Mouse (Mus musculus) heart, embryonic 14.5 days (tissue): ENCODE results near the gene Hmg20b. TPM values are rescaled to one million over a fixed set of nuclear protein-coding genes. Genes with fewer than 3 reads are reported as not detected.
A peak's percentile ranks its signal among the peaks of the same experiment; 100 is the strongest.

Source experiments
- ATAC-seq: fragments of 200-750 bp; cut with Nextera tagmentation; 2 replicates; pipeline ENCODE4 v1.8.0; 2017; ENCODE audit warnings: low read depth, moderate TSS enrichment; ENCODE audit not compliant: insufficient number of reproducible peaks, insufficient read depth, low FRiP score
- H3K27ac ChIP-seq, 2 experiments: fragments of 200-500 bp in 1 of 2; fragments of 300-500 bp in 1 of 2; sonication (generic) in 1 of 2; replicated peaks in 1 of 2; 2 replicates each; pipeline ENCODE4 v1.5.1; 2012 to 2014; ENCODE audit warnings: low read depth in 2 of 2, low read length in 2 of 2, control low read depth in 1 of 2, mild to moderate bottlenecking in 1 of 2, mixed read lengths in 1 of 2; ENCODE audit not compliant: control insufficient read depth in 1 of 2, insufficient read depth in 1 of 2
- H3K27me3 ChIP-seq: fragments of 300-500 bp; sonication (generic); 2 replicates; pipeline ENCODE4 v1.6.1; 2014; ENCODE audit warnings: mild to moderate bottlenecking, low read length, control low read depth; ENCODE audit not compliant: control insufficient read depth, insufficient read depth
- H3K36me3 ChIP-seq: fragments of 300-500 bp; sonication (generic); 2 replicates; pipeline ENCODE4 v1.6.1; 2014; ENCODE audit warnings: mild to moderate bottlenecking, control low read depth, low read length, mixed read lengths; ENCODE audit not compliant: control insufficient read depth, insufficient read depth
- H3K4me1 ChIP-seq, 2 experiments: fragments of 200-500 bp in 1 of 2; fragments of 300-500 bp in 1 of 2; sonication (generic) in 1 of 2; 2 replicates each; pipeline ENCODE4 v1.6.1; 2012 to 2014; ENCODE audit warnings: low read length in 2 of 2, control low read depth in 1 of 2, mixed read lengths in 1 of 2; ENCODE audit not compliant: control insufficient read depth in 2 of 2, insufficient read depth in 2 of 2
- H3K4me2 ChIP-seq: fragments of 300-500 bp; sonication (generic); 2 replicates; pipeline ENCODE4 v1.6.1; 2014; ENCODE audit warnings: mild to moderate bottlenecking, low read length
- H3K4me3 ChIP-seq, 2 experiments: fragments of 200-500 bp in 1 of 2; fragments of 300-500 bp in 1 of 2; sonication (generic) in 1 of 2; 2 replicates each; pipeline ENCODE4 v1.5.1; 2012 to 2014; ENCODE audit warnings: low read length in 2 of 2, mild to moderate bottlenecking in 2 of 2, control low read depth in 1 of 2, low read depth in 1 of 2, moderate library complexity in 1 of 2; ENCODE audit not compliant: control insufficient read depth in 1 of 2, insufficient read depth in 1 of 2
- H3K9ac ChIP-seq: fragments of 300-500 bp; sonication (generic); 2 replicates; pipeline ENCODE4 v1.6.1; 2014; ENCODE audit warnings: mild to moderate bottlenecking, low read length
- H3K9me3 ChIP-seq: fragments of 300-500 bp; sonication (generic); 2 replicates; pipeline ENCODE4 v1.6.1; 2016; ENCODE audit warnings: low read length, control low read depth; ENCODE audit not compliant: control insufficient read depth
- WGBS: fragments of 180-500 bp; shearing (Covaris S2); extraction: QIAGEN DNeasy Blood & Tissue Kit; methylation state at CpG from one replicate; pipeline ENCODE4 v1.1.7; 2014; 5-methylcytosine and 5-hydroxymethylcytosine counted together
- polyA plus RNA-seq: library from polyadenylated mRNA; unstranded; fragments of >200 nt; fragmentation: Nextera tagmentation; extraction: Ambion mirVana; gene quantifications from 2 replicates; pipeline ENCODE4 v1.2.1, GENCODE M21; 2014

Hmg20b gene
- polyA plus RNA-seq, 1 experiment from 2014 or later, result 97.0 TPM

- WGBS, result 39% methylated on average over 4 of the region's 4 CpGs
- Histone ChIP-seq H3K4me1 (peaks cover 29 to 60% of the 10 kb centered on the region in 2 experiments), H3K9ac (no peak overlapping the region), H3K27ac (no peak overlapping the region; a peak in 1 of 4 replicates), H3K4me3 (0 out of 4 replicates have a peak overlapping the region, but pooled peaks of 1 of the 2 experiments have one; percentile 35), H3K9me3 (no peaks in the 10 kb centered on the region), H3K36me3 (peaks cover 58% of the 10 kb centered on the region), H3K4me2 (peak overlapping the region; percentile 69), H3K27me3 (no peaks in the 10 kb centered on the region)
- ATAC-seq, result no peak
Observed at GRCm38 (mm10) chr10:81365073-81365472, 14.8 kb upstream of the Hmg20b start.

GRCm38 (mm10) chr10:81364666-81365065, 14.4 kb upstream of the Hmg20b start:
- no peak for ATAC-seq
- peaks cover 29 to 63% of the 10 kb centered on the region in 2 experiments for H3K4me1 ChIP-seq
- H3K4me2 ChIP-seq, result peak overlapping the region; percentile 69
- H3K9ac ChIP-seq, result peak overlapping the region; percentile 73
- H3K4me3 ChIP-seq, result peak overlapping the region; percentile 35 to 40
- 6% methylated on average over 28 of the region's 28 CpGs for WGBS
- no peaks in the 10 kb centered on the region for H3K9me3 ChIP-seq
- H3K27ac ChIP-seq, result 0 out of 4 replicates have a peak overlapping the region, but pooled peaks of 1 of the 2 experiments have one; percentile 22
- H3K27me3 ChIP-seq, result no peaks in the 10 kb centered on the region
- H3K36me3 ChIP-seq, result peaks cover 55% of the 10 kb centered on the region

GRCm38 (mm10) chr10:81363436-81364346, 13.4 kb upstream of the Hmg20b start:
- ATAC-seq, result peak; percentile 63

DNA sequence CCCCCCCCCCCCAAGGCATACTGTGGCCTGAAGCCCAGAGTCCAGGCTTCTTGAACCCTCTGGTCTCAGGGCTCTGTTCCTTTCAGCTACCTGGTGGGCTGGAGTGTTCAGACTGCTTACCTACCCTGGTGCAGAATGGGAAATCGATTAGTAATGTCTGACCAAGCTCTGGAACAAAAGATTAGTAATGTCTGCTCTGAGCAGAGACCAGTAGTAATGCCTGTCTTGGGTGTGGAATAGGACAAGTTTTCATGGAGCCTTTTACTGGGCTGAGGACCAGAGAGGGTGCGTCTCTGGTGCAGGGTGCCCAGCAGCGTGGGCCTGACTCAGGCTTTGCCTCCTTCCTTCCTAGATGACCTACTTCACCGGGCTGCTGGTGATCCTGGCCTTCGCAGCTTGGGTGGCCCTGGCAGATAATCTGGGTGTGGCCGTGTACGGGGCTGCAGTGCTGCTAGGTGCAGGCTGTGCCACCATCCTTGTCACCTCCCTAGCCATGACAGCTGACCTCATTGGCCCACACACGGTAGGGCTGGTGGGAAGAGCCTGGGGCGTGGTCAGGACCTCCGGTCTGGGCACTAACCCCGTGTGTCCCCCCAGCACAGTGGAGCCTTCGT, 12.2 kb upstream of the Hmg20b start:
- Histone ChIP-seq H3K4me2 (peak overlapping the region; percentile 69), H3K36me3 (peaks cover 33% of the 10 kb centered on the region), H3K4me1 (peaks cover 37 to 79% of the 10 kb centered on the region in 2 experiments)

More at GRCm38 (mm10) chr10:81363436-81364346, 13.4 kb upstream of the Hmg20b start:
- Histone ChIP-seq H3K9me3 (no peaks in the 10 kb centered on the region), H3K4me3 (peak overlapping the region; percentile 35 to 40), H3K27me3 (no peaks in the 10 kb centered on the region), H3K4me1 (peaks cover 31 to 71% of the 10 kb centered on the region in 2 experiments), H3K36me3 (peaks cover 46% of the 10 kb centered on the region), H3K9ac (peak overlapping the region; percentile 73), H3K4me2 (peak overlapping the region; percentile 69), H3K27ac (peak overlapping the region; percentile 88 to 96)
- WGBS, result 3% methylated on average over 54 of the region's 54 CpGs

DNA sequence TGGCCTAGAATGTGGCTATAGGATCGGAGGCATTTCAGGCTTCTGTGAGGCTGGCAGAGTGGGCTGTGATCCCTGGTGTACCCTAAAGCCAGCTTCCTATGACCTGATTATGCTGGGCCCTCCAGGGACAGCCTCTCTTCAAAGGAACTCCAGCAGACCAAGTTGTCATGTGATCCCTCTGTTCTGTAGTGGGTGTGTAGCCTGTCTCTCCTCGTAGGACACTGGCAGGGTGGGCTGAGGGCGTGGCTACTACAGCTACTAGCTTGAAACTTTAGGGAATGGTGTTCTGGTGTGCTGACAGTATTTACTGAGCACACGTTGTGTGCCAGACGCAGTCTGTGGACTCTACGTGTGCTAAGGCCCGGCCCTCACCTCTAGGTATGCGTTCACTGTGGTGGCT, 10.4 kb upstream of the Hmg20b start:
- H3K9ac ChIP-seq, result peak overlapping the region; percentile 21
- no peaks in the 10 kb centered on the region for H3K27me3 ChIP-seq
- WGBS, result 50% methylated on average over 8 of the region's 8 CpGs

More for the DNA sequence above, 12.2 kb upstream of the Hmg20b start:
- Histone ChIP-seq H3K27ac (peak overlapping the region; percentile 88 to 96), H3K4me3 (peak overlapping the region in 1 of 2 experiments; percentile 35; a peak in 1 of 4 replicates), H3K9ac (peak overlapping the region; percentile 73), H3K27me3 (no peaks in the 10 kb centered on the region), H3K9me3 (no peaks in the 10 kb centered on the region)
- WGBS, result 44% methylated on average over 12 of the region's 12 CpGs
- ATAC-seq, result no peak

GRCm38 (mm10) chr10:81358841-81359240, 8.6 kb upstream of the Hmg20b start:
- Histone ChIP-seq H3K9me3 (no peaks in the 10 kb centered on the region), H3K36me3 (peaks cover 22% of the 10 kb centered on the region), H3K4me1 (peaks cover 23 to 61% of the 10 kb centered on the region in 2 experiments), H3K27me3 (no peaks in the 10 kb centered on the region), H3K4me2 (peak overlapping the region; percentile 98), H3K9ac (peak overlapping the region; percentile 92), H3K4me3 (peak overlapping the region in 1 of 2 experiments; percentile 92; a peak in 1 of 4 replicates), H3K27ac (peak overlapping the region in 1 of 2 experiments; percentile 63; a peak in 1 of 4 replicates)
- no peak for ATAC-seq
- 61% methylated on average over 1 of the region's 1 CpGs for WGBS

More for the DNA sequence above, 10.4 kb upstream of the Hmg20b start:
- H3K4me2 ChIP-seq, result no peak overlapping the region
- no peaks in the 10 kb centered on the region for H3K9me3 ChIP-seq
- H3K4me1 ChIP-seq, result peaks cover 36 to 79% of the 10 kb centered on the region in 2 experiments
- H3K36me3 ChIP-seq, result peaks cover 22% of the 10 kb centered on the region
- no peak for ATAC-seq
- H3K4me3 ChIP-seq, result no peak overlapping the region
- H3K27ac ChIP-seq, result peak overlapping the region in 1 of 2 experiments; percentile 58; a peak in 1 of 4 replicates

DNA sequence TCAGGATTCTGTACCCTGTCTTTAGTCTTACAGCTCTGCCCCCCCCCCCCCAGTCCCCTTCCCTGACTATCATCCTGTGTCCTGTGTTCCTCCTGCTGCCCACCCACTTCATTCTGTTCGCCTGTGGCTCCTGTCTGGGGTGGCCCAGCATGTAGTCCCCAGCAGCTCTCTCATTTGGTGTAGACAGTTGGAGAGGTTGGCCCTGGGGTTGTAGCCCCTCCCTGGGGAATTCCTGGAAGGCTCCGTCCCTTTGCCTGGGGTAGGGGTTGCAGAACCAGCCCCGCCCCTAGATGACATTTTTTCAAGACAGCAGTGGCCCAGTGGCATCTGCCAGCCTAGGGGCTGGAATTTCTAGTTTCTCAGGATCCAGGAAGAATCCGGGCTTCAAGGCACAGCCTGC, 7.9 kb upstream of the Hmg20b start:
- Histone ChIP-seq H3K36me3 (peaks cover 22% of the 10 kb centered on the region), H3K27ac (peak overlapping the region in 1 of 2 experiments; percentile 63; a peak in 2 of 4 replicates), H3K9ac (peak overlapping the region; percentile 92), H3K4me2 (peak overlapping the region; percentile 98), H3K9me3 (no peaks in the 10 kb centered on the region), H3K4me3 (peak overlapping the region; percentile 87 to 92), H3K27me3 (no peaks in the 10 kb centered on the region), H3K4me1 (peaks cover 17 to 55% of the 10 kb centered on the region in 2 experiments)
- 14% methylated on average over 4 of the region's 4 CpGs for WGBS
- ATAC-seq, result no peak
